Mouse (Mus musculus): Measurements from ENCODE around the gene Slc39a9. TPM values are rescaled to one million over a fixed set of nuclear protein-coding genes. Genes with fewer than 3 reads are reported as not detected.
A peak's percentile ranks its signal among the peaks of the same experiment; 100 is the strongest.

The Slc39a9 gene
- polyA plus RNA-seq, 1 experiment from 2014 or later, result 25.8 TPM

DNA sequence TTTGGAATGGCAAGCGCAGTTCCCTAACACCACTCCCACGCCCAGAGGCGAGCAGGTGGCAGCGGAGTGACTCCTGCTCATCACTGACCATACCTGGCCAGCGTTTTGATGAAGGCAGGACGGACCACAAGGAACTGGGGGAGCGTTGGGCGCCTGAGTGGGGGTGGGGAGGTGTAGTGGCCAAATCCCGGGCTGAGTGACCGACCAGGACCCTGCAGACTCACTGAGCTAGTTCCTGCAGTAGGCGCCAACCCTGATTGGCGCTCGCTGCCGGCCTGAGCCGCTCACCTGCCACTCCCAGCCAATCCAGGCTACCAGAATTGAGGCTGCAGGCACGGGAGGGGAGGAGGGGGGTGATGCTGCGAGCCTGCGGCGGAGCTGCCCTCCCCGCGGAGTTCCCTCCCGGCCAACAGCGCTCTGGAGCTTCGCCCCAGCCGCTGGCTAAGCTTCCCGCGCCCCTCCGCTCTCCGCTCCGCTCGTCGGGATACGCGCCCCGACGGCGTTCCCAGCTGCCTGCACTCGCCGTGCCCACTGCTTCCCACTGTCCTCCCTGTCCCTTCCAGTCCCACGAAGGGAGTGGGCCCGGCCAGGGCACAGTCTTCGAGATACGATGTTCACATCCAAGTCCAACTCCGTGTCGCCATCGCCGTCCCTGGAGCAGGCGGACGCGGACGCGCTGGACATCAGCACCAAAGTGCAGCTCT is 48.7 kb downstream of the Slc39a9 start, which contains the start of gene Plekhd1:
Gene Plekhd1, plus strand, starts transcription at position 323 of the 704 bp plus-strand sequence.
- Histone ChIP-seq H3K27ac (replicated peaks) (no peak within 1 kb of the TSS), H3K4me3 (replicated peaks) (peak within 1 kb of the TSS; percentile 42), H3K36me3 (no peaks in the 10 kb centered on the region), H3K27me3 (peaks cover 47% of the 10 kb centered on the region), H3K9ac (no peak within 1 kb of the TSS), H3K4me2 (replicated peaks) (peak within 1 kb of the TSS; percentile 64), H3K4me1 (peaks cover 26% of the 10 kb centered on the region), H3K9me3 (replicated peaks) (no peaks in the 10 kb centered on the region)
- peak; percentile 68; the same call in 1 of the 2 replicates for ATAC-seq (ENCODE audit: insufficient number of reproducible peaks, low FRiP score, low TSS enrichment, low read depth)
- WGBS, result 1% methylated on average over 52 of the region's 52 CpGs

- no peak overlapping the region for H3K27ac ChIP-seq (replicated peaks)
- H3K36me3 ChIP-seq, result no peaks in the 10 kb centered on the region
- H3K9ac ChIP-seq, result no peak overlapping the region
- H3K4me2 ChIP-seq (replicated peaks), result no peak overlapping the region
- no peak for ATAC-seq (ENCODE audit: insufficient number of reproducible peaks, low FRiP score, low TSS enrichment, low read depth)
- peaks cover 47% of the 10 kb centered on the region for H3K27me3 ChIP-seq
- no peak overlapping the region for H3K4me3 ChIP-seq (replicated peaks)
- H3K4me1 ChIP-seq, result peaks cover 20% of the 10 kb centered on the region
- WGBS, result 18% methylated on average over 2 of the region's 2 CpGs
- no peaks in the 10 kb centered on the region for H3K9me3 ChIP-seq (replicated peaks)
Measured at GRCm38 (mm10) chr12:80693700-80694099, 50.0 kb downstream of the Slc39a9 start.

- H3K4me1 ChIP-seq, result peaks cover 20% of the 10 kb centered on the region
- no peaks in the 10 kb centered on the region for H3K9me3 ChIP-seq (replicated peaks)
- H3K9ac ChIP-seq, result no peak overlapping the region
- H3K4me3 ChIP-seq (replicated peaks), result no peak overlapping the region
- WGBS, result 80% methylated on average over 3 of the region's 3 CpGs
- H3K27ac ChIP-seq (replicated peaks), result no peak overlapping the region
- H3K36me3 ChIP-seq, result no peaks in the 10 kb centered on the region
- H3K27me3 ChIP-seq, result peaks cover 47% of the 10 kb centered on the region
- no peak for ATAC-seq (ENCODE audit: insufficient number of reproducible peaks, low FRiP score, low TSS enrichment, low read depth)
- H3K4me2 ChIP-seq (replicated peaks), result no peak overlapping the region
Measured at GRCm38 (mm10) chr12:80695004-80695403, 51.3 kb downstream of the Slc39a9 start.

DNA sequence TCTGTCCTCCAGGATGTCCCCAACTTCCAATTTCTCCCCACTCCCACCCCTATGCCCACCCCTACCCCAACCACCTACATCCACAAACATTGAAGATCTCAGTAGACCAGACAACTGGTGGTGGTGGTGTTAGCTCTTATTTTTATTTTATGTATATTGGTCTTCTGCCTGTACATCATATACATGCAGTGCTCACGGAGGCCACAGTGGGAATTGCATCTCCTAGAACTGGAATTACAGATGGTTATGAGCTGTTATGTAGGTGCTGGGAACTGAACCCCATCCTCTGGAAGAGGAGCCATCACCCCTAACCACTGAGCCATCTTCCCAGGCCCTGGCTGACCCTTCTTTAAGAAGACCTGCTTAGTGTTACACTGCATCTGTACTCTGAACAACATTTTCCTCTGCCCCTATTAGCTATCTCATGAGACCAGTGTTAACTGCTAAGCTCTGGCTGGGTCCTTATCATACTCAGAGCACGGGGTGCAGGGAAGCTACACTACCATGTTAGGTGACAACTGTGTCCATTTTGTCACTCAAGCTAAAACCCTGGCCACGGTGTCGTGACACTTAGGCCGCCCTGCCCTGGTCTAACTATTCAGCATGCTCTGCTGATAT is 55.0 kb downstream of the Slc39a9 start:
- no peak for ATAC-seq (ENCODE audit: insufficient number of reproducible peaks, low FRiP score, low TSS enrichment, low read depth)
- no peak overlapping the region for H3K4me2 ChIP-seq (replicated peaks)
- 92% methylated on average over 5 of the region's 5 CpGs for WGBS
- H3K27me3 ChIP-seq, result peaks cover 13% of the 10 kb centered on the region
- H3K9ac ChIP-seq, result no peak overlapping the region
- H3K36me3 ChIP-seq, result no peaks in the 10 kb centered on the region
- no peak overlapping the region for H3K4me3 ChIP-seq (replicated peaks)
- no peak overlapping the region for H3K27ac ChIP-seq (replicated peaks)
- H3K4me1 ChIP-seq, result 0 out of 2 replicates have a peak, but pooled peaks cover 2% of the 10 kb centered on the region
- no peaks in the 10 kb centered on the region for H3K9me3 ChIP-seq (replicated peaks)

DNA sequence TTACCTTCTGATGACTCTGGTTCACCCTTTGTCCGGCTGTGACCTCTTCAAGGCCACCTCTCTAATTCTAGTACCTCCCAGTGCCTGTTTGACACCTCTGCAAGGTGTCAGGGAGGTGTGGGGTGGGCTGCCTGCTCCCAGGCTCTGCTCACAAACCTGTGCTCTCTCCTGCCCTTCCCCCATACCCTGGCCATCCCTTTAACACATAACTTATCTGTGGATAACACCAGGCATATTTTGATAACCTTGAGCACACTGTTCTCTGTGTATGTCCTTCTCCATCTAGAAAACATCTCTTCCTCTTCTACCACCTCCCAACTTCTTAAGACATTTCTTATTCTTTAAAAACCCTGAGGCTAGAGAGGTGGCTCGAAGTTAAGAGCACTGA is 55.5 kb downstream of the Slc39a9 start:
- H3K9ac ChIP-seq, result no peak overlapping the region
- no peak overlapping the region for H3K27ac ChIP-seq (replicated peaks)
- H3K4me1 ChIP-seq, result 0 out of 2 replicates have a peak, but pooled peaks cover 2% of the 10 kb centered on the region
- no peaks in the 10 kb centered on the region for H3K9me3 ChIP-seq (replicated peaks)
- no peak overlapping the region for H3K4me3 ChIP-seq (replicated peaks)
- 63% methylated on average over 2 of the region's 2 CpGs for WGBS
- peak; percentile 34; the same call in 1 of the 2 replicates for ATAC-seq (ENCODE audit: insufficient number of reproducible peaks, low FRiP score, low TSS enrichment, low read depth)
- H3K4me2 ChIP-seq (replicated peaks), result no peak overlapping the region
- H3K36me3 ChIP-seq, result no peaks in the 10 kb centered on the region
- peaks cover 8% of the 10 kb centered on the region; the same call in 1 of the 2 replicates for H3K27me3 ChIP-seq

GRCm38 (mm10) chr12:80701332-80701731 is 57.6 kb downstream of the Slc39a9 start:
- no peak for ATAC-seq (ENCODE audit: insufficient number of reproducible peaks, low FRiP score, low TSS enrichment, low read depth)
- H3K4me2 ChIP-seq (replicated peaks), result no peak overlapping the region
- 64% methylated on average over 7 of the region's 7 CpGs for WGBS
- no peaks in the 10 kb centered on the region for H3K27me3 ChIP-seq
- H3K27ac ChIP-seq (replicated peaks), result no peak overlapping the region
- no peaks in the 10 kb centered on the region for H3K36me3 ChIP-seq
- H3K9me3 ChIP-seq (replicated peaks), result no peaks in the 10 kb centered on the region
- H3K4me3 ChIP-seq (replicated peaks), result no peak overlapping the region
- peaks cover 2% of the 10 kb centered on the region; the same call in 1 of the 2 replicates for H3K4me1 ChIP-seq
- no peak overlapping the region for H3K9ac ChIP-seq

DNA sequence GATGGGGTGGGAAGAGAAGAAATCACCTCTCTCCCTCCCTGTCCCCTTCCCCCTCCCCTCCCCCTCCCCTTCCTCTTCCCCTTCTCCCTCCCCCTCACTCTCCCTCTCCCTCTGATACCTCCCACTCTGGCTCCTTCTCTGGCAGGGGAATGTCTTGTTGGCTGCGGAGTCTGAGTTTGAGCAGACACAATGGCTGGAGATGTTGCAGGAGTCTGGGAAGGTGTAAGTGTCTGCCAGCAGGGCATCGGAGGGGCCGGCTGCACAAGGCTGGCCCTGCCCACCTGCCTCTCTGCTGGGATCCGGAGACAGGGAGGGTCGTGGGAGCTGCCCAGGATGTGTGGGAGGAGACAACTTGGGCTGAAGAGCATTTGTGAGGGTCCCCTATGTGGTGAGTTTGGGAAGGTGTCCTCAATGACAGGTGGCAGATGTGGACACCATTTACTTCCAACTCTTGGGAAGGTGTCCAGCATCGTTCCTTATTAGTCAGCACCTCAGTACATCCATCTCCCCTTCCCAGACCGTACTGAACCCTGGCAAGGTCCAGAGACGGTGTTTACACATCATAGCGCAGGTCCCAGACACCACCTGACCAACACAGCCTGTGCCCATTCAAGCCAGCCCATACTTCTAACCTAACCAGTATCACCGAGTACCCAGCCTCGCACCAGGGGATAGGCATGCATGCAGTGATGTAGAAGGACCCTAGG is 62.7 kb downstream of the Slc39a9 start:
- WGBS, result 54% methylated on average over 11 of the region's 11 CpGs
- no peak; the same call in 1 of the 2 replicates for ATAC-seq (ENCODE audit: insufficient number of reproducible peaks, low FRiP score, low TSS enrichment, low read depth)
- no peak overlapping the region for H3K9ac ChIP-seq

DNA sequence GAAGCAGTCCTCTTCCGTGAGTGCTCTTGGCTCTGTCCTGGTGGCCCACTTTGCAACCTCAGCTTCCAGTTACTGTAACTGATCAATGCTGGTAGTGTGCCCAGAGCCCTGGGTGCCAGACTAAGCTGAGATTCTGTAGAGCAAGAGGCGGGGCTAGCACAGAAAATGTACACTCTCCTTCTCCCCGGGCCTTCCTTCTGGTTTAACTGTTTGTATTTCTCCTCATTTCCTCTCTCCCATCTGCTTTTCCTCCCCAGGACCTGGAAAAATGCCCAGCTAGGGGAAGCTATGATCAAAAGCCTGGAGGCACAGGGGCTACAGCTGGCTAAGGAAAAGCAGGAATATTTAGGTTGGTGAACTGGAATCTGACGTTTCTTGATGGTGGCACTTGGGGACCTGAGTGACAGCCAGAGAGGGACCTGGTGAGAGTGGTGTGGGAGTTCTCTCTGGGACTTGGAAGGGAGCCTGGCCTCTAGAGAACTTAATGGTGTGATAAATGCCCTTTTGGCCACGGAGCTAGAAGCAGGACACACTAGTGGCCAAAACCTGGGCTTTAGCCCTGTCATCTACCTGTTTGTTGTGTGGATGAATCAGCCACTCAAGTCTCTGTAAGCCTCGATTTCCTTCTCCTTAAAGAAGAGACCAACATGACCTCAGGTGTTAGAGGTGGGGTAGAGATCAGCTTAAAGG is 63.4 kb downstream of the Slc39a9 start:
- H3K27ac ChIP-seq (replicated peaks), result no peak overlapping the region
- no peaks in the 10 kb centered on the region for H3K9me3 ChIP-seq (replicated peaks)
- H3K9ac ChIP-seq, result no peak overlapping the region

More for the DNA sequence above, 62.7 kb downstream of the Slc39a9 start:
- no peaks in the 10 kb centered on the region for H3K36me3 ChIP-seq
- no peaks in the 10 kb centered on the region for H3K27me3 ChIP-seq
- H3K4me3 ChIP-seq (replicated peaks), result no peak overlapping the region
- H3K4me1 ChIP-seq, result peaks cover 11% of the 10 kb centered on the region
- no peak overlapping the region for H3K4me2 ChIP-seq (replicated peaks)
- H3K9me3 ChIP-seq (replicated peaks), result no peaks in the 10 kb centered on the region
- no peak overlapping the region for H3K27ac ChIP-seq (replicated peaks)

DNA sequence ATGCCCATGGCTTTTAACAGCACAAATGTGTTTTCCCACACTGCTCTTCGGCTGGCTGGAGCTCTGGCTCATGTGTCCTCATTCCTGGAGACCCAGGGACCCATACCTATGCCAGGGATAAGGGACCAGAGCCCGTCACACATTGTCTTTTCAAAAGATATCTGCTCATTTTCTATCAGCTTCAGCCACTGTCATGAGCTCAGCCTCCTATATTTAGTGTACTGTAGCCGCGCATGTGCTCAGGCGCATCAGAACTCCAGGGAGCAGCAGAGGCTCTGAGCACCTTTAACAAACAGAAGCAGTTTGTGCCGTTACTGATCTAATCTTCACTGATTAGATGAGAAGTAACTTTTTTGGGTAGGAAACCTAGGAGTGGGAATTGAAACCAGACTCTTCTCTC is 72.2 kb downstream of the Slc39a9 start:
- Histone ChIP-seq H3K4me1 (no peaks in the 10 kb centered on the region), H3K4me2 (replicated peaks) (no peak overlapping the region), H3K4me3 (replicated peaks) (no peak overlapping the region), H3K27ac (replicated peaks) (no peak overlapping the region), H3K9me3 (replicated peaks) (no peaks in the 10 kb centered on the region), H3K36me3 (no peaks in the 10 kb centered on the region), H3K27me3 (no peaks in the 10 kb centered on the region), H3K9ac (no peak overlapping the region)
- ATAC-seq (ENCODE audit: insufficient number of reproducible peaks, low FRiP score, low TSS enrichment, low read depth), result no peak
- WGBS, result 69% methylated on average over 6 of the region's 6 CpGs

More for the DNA sequence above, 63.4 kb downstream of the Slc39a9 start:
- ATAC-seq (ENCODE audit: insufficient number of reproducible peaks, low FRiP score, low TSS enrichment, low read depth), result peak; percentile 35; the same call in 1 of the 2 replicates
- no peaks in the 10 kb centered on the region for H3K36me3 ChIP-seq
- no peak overlapping the region for H3K4me2 ChIP-seq (replicated peaks)
- no peak overlapping the region for H3K4me3 ChIP-seq (replicated peaks)
- peaks cover 11% of the 10 kb centered on the region for H3K4me1 ChIP-seq
- H3K27me3 ChIP-seq, result no peaks in the 10 kb centered on the region
- 29% methylated on average over 6 of the region's 6 CpGs for WGBS

DNA sequence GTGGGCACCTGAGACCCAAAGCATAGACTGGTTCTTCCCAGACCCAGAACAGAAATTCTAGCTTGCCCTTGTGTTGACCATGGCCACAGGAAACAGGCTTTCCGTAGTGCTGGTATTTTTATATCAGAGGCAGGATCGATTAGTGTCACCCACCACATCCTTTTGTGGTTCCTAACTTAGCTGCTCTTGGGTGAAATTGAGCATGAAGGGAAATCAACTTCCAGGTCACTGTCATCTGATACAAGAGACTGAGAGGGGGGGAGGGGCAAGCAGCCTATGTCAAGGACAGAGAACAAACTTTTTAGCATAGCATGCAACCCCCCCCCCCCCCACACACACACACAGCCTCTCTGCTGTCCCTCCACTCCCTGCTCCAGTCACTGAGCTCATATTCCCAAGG is 75.5 kb downstream of the Slc39a9 start:
- no peak overlapping the region for H3K9ac ChIP-seq
- H3K4me1 ChIP-seq, result no peaks in the 10 kb centered on the region
- H3K36me3 ChIP-seq, result no peaks in the 10 kb centered on the region
- H3K27ac ChIP-seq (replicated peaks), result no peak overlapping the region
- H3K4me3 ChIP-seq (replicated peaks), result no peak overlapping the region
- no peak for ATAC-seq (ENCODE audit: insufficient number of reproducible peaks, low FRiP score, low TSS enrichment, low read depth)
- 55% methylated on average over 2 of the region's 2 CpGs for WGBS
- no peaks in the 10 kb centered on the region for H3K27me3 ChIP-seq
- no peak overlapping the region for H3K4me2 ChIP-seq (replicated peaks)
- H3K9me3 ChIP-seq (replicated peaks), result no peaks in the 10 kb centered on the region

DNA sequence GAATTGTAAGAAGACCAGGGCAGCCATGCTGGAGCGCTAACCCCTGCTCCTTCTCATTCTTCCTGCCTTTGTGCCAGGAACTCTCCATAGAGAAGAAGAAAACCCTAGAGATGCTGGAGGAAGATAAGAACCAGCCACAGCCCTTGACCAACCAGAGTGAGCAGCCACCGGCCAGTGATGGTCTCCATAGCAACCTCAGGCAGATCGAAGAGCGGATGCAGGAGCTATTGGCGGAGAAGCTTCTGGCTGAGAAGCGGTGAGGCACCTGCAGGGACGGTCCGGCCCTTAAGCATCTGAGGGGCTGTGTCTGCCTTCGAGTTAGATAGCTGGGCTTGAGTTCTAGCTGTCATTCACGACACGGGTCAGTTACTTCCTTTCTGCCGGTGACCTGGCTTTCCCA is 76.8 kb downstream of the Slc39a9 start:
- Histone ChIP-seq H3K4me1 (no peaks in the 10 kb centered on the region), H3K27me3 (no peaks in the 10 kb centered on the region), H3K9me3 (replicated peaks) (no peaks in the 10 kb centered on the region), H3K4me3 (replicated peaks) (no peak overlapping the region), H3K36me3 (no peaks in the 10 kb centered on the region), H3K9ac (no peak overlapping the region), H3K4me2 (replicated peaks) (no peak overlapping the region), H3K27ac (replicated peaks) (no peak overlapping the region)
- no peak for ATAC-seq (ENCODE audit: insufficient number of reproducible peaks, low FRiP score, low TSS enrichment, low read depth)
- WGBS, result 83% methylated on average over 12 of the region's 12 CpGs

Data from embryonic facial prominence, embryonic 15.5 days (tissue).